Mouse (Mus musculus) frontal cortex, postnatal 36 days (tissue): ENCODE results near the gene Wdr44.
"Not testable (repeated sequence)": the region's sequence is repeated elsewhere in the genome, so short reads cannot be mapped to it uniquely, and the experiment has no call there.

ENCODE experiments used
- DNase-seq, 2 experiments: peaks; one replicate each; pipeline ENCODE4 v3.0.0; 2022; ENCODE audit warnings: low spot score in 2 of 2

The Wdr44 gene

GRCm38 (mm10) chrX:23692722-23693442 is at the start of gene Wdr44:
Gene Wdr44 (plus strand): TSS chrX:23693051.
- peak; percentile 87 to 94 for DNase-seq

GRCm38 (mm10) chrX:23648371-23648770 is 44.5 kb upstream of the Wdr44 start:
- DNase-seq: no peak

- DNase-seq: no peak
These were observed 30.6 kb upstream of the Wdr44 start for GRCm38 (mm10) chrX:23662216-23662615.

GRCm38 (mm10) chrX:23673193-23673592 is 19.7 kb upstream of the Wdr44 start:
- DNase-seq: no peak

- DNase-seq: no peak
These were observed 17.4 kb upstream of the Wdr44 start for GRCm38 (mm10) chrX:23675450-23675849.

GRCm38 (mm10) chrX:23676583-23676982 is 16.3 kb upstream of the Wdr44 start:
- DNase-seq: no peak

GRCm38 (mm10) chrX:23677511-23677910 is 15.3 kb upstream of the Wdr44 start:
- no peak for DNase-seq

- no peak for DNase-seq
These were observed 522 bp upstream of the Wdr44 start for GRCm38 (mm10) chrX:23692336-23692721.

GRCm38 (mm10) chrX:23693443-23694400 is 871 bp downstream of the Wdr44 start:
- no peak for DNase-seq

GRCm38 (mm10) chrX:23694588-23694987 is 1.7 kb downstream of the Wdr44 start:
- DNase-seq: no peak

- DNase-seq: no peak
These were observed 2.3 kb downstream of the Wdr44 start for GRCm38 (mm10) chrX:23695109-23695508.

GRCm38 (mm10) chrX:23697346-23697745 is 4.5 kb downstream of the Wdr44 start:
- DNase-seq: no peak

- no peak for DNase-seq
These were observed 6.2 kb downstream of the Wdr44 start for GRCm38 (mm10) chrX:23699023-23699422.

- no peak for DNase-seq
These were observed 24.4 kb downstream of the Wdr44 start for GRCm38 (mm10) chrX:23717247-23717646.

GRCm38 (mm10) chrX:23727463-23727862 is 34.6 kb downstream of the Wdr44 start:
- DNase-seq: no peak

GRCm38 (mm10) chrX:23754671-23755070 is 61.8 kb downstream of the Wdr44 start:
- no peak for DNase-seq

GRCm38 (mm10) chrX:23767849-23768248 is 75.0 kb downstream of the Wdr44 start:
- DNase-seq: no peak

GRCm38 (mm10) chrX:23807125-23807524 is 114.3 kb downstream of the Wdr44 start:
- DNase-seq: no peak

GRCm38 (mm10) chrX:23810365-23810764 is 117.5 kb downstream of the Wdr44 start:
- DNase-seq: no peak

- not testable (repeated sequence) for DNase-seq
These were observed 120.4 kb downstream of the Wdr44 start for GRCm38 (mm10) chrX:23813287-23813686.

GRCm38 (mm10) chrX:23822885-23823284 is 130.0 kb downstream of the Wdr44 start:
- DNase-seq: not testable (repeated sequence)

- DNase-seq: no peak
These were observed 130.7 kb downstream of the Wdr44 start for GRCm38 (mm10) chrX:23823398-23824023.
